Mouse (Mus musculus): ENCODE measurements around the gene Atf6. TPM values are rescaled to one million over a fixed set of nuclear protein-coding genes. Genes with fewer than 3 reads are reported as not detected.

Atf6 gene
- total and polyA plus RNA-seq, 3 experiments: 11.7 to 16.4 TPM; not detected in 1

DNA sequence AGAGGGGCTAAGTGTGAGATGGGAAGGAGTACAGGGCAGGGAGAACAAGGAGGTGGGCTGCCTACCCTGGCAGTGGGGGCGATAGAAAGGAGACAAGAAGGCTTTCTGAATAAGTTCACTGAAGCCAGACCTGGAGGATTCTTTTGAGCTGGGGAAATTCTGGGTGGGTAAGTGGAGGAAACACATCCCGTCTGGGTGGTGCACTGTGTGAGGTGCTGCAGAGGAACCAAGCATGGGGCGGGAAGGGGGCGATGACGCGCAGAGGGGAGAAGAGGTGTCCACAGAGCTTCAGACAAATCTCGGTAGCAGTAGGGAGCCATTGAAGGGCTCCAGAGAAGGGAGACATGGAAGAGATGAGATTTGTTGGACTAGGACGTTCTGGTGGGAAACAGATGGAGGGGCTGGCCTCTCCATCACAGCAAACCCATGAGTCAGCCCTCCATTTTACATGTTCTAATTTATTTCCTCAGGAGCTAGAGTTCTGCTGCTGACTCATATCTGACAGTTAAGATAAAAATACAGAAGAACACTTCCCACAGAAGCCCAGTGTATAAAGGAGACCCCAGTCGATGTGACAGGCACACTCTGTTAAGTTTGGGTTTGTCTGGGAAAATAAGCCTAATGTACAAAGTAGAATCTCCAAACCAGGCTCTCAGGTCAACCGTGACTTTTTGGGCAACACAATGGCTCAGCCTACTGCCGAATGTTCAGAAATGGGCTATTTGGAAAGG is 135.5 kb downstream of the Atf6 start:
- peak; percentile 68 for DNase-seq (ENCODE audit: low read depth, low spot score)
- peaks cover 15% of the 10 kb centered on the region in 2 experiments for H3K4me1 ChIP-seq (ENCODE audit: control insufficient read depth in 1 of 2, insufficient read depth in 2 of 2, low read length in 2 of 2)
- no peaks in the 10 kb centered on the region for H3K79me2 ChIP-seq (ENCODE audit: control insufficient read depth, insufficient read depth, low read length, poor library complexity)
- no peak overlapping the region for H3K4me3 ChIP-seq (ENCODE audit: control insufficient read depth in 1 of 2, insufficient read depth in 1 of 2, low read depth in 2 of 2, low read length in 2 of 2)
- no peaks in the 10 kb centered on the region for H3K27me3 ChIP-seq (ENCODE audit: control insufficient read depth in 1 of 2, insufficient read depth in 2 of 2, low read length in 2 of 2)
- H3K27ac ChIP-seq (ENCODE audit: control insufficient read depth, low read depth, low read length): peak overlapping the region; percentile 56
- TF ChIP-seq MAZ (IDR thresholded peaks at IDR 0.05; ENCODE audit: low read depth, low read length) (no peak), MAFK (IDR thresholded peaks at IDR 0.05; ENCODE audit: borderline replicate concordance, low read depth, low read length) (0 out of 2 replicates have a peak, but pooled peaks have one; percentile 32), TBP (IDR thresholded peaks at IDR 0.05; ENCODE audit: low read depth, low read length) (no peak), NRF1 (IDR thresholded peaks at IDR 0.05; ENCODE audit: insufficient read depth, low read depth, low read length, poor library complexity, severe bottlenecking) (no peak), E2F4 (IDR thresholded peaks at IDR 0.05; ENCODE audit: borderline replicate concordance, low read depth, low read length) (no peak), CTCF (IDR thresholded peaks at IDR 0.05 in 2 of 3, conservative IDR thresholded peaks at IDR 0.05 in 1 of 3; ENCODE audit: control insufficient read depth in 1 of 3, insufficient read depth in 1 of 3, low read depth in 2 of 3, low read length in 3 of 3, poor library complexity in 1 of 3, severe bottlenecking in 1 of 3) (no peak), TCF12 (IDR thresholded peaks at IDR 0.05; ENCODE audit: low read depth, low read length) (0 out of 2 replicates have a peak, but pooled peaks have one; percentile 23), GATA1 (IDR thresholded peaks at IDR 0.05; ENCODE audit: low read depth, low read length) (peak; percentile 66), ELF1 (IDR thresholded peaks at IDR 0.05; ENCODE audit: low read depth, low read length) (no peak), MYC (IDR thresholded peaks at IDR 0.05; ENCODE audit: low read depth, low read length) (no peak), KAT2A (conservative IDR thresholded peaks at IDR 0.05; ENCODE audit: low read depth, low read length) (no peak), MEF2A (IDR thresholded peaks at IDR 0.05; ENCODE audit: extremely low read depth, insufficient replicate concordance, low read depth, low read length, poor library complexity, severe bottlenecking) (no peak), SIN3A (IDR thresholded peaks at IDR 0.05; ENCODE audit: low read length) (no peak), CHD2 (IDR thresholded peaks at IDR 0.05; ENCODE audit: low read length) (no peak), POLR2AphosphoS2 (IDR thresholded peaks at IDR 0.05; ENCODE audit: low read length) (no peak), EP300 (IDR thresholded peaks at IDR 0.05; ENCODE audit: low read depth in 1 of 2, low read length in 2 of 2) (peak; percentile 48 to 70; a peak in 2 of 4 replicates), MYB (IDR thresholded peaks at IDR 0.05; ENCODE audit: low read depth, low read length) (no peak; the same call in 1 of the 2 replicates), JUND (IDR thresholded peaks at IDR 0.05; ENCODE audit: low read depth, low read length) (no peak), ZMIZ1 (IDR thresholded peaks at IDR 0.05; ENCODE audit: low read depth, low read length) (no peak), ETS1 (IDR thresholded peaks at IDR 0.05; ENCODE audit: low read depth, low read length) (peak; percentile 39; the same call in 1 of the 2 replicates), RAD21 (IDR thresholded peaks at IDR 0.05; ENCODE audit: low read depth, low read length) (no peak), MAX (IDR thresholded peaks at IDR 0.05; ENCODE audit: low read length) (no peak), GABPA (IDR thresholded peaks at IDR 0.05; ENCODE audit: low read depth, low read length) (no peak), UBTF (IDR thresholded peaks at IDR 0.05; ENCODE audit: borderline replicate concordance, insufficient read depth, low read depth, low read length) (no peak), USF1 (IDR thresholded peaks at IDR 0.05; ENCODE audit: low read depth, low read length) (no peak), POLR2AphosphoS5 (IDR thresholded peaks at IDR 0.05; ENCODE audit: borderline replicate concordance, low read depth, low read length) (no peak)
- no peaks in the 10 kb centered on the region for H3K9me3 ChIP-seq (replicated peaks; ENCODE audit: insufficient read depth, low read length)
- H3K36me3 ChIP-seq (ENCODE audit: control insufficient read depth in 1 of 2, insufficient read depth in 2 of 2, low read length in 2 of 2): peaks cover 0 to 25% of the 10 kb centered on the region in 2 experiments; a peak in 2 of 4 replicates
- no peak overlapping the region for H3K9ac ChIP-seq (ENCODE audit: control insufficient read depth, low read depth, low read length, poor library complexity, severe bottlenecking)

All from MEL (cell line).